Mouse (Mus musculus) forebrain, embryonic 16.5 days (tissue): ENCODE data around the gene E2f7. TPM values are rescaled to one million over a fixed set of nuclear protein-coding genes. Genes with fewer than 3 reads are reported as not detected.
"Not testable (repeated sequence)": the region's sequence is repeated elsewhere in the genome, so short reads cannot be mapped to it uniquely, and the experiment has no call there.

Source experiments
- ATAC-seq: fragments of 200-750 bp; cut with Nextera tagmentation; 2 replicates; pipeline ENCODE4 v1.8.0; 2017; ENCODE audit warnings: mild to moderate bottlenecking, moderate library complexity
- H3K27ac ChIP-seq: fragments of 300-500 bp; sonication (generic); 2 replicates; pipeline ENCODE4 v1.5.1; 2014; ENCODE audit warnings: low read length, control low read depth
- H3K27me3 ChIP-seq: fragments of 300-500 bp; sonication (generic); replicated peaks from 2 replicates; pipeline ENCODE4 v1.6.1; 2014; ENCODE audit warnings: low read length; ENCODE audit not compliant: control insufficient read depth, insufficient read depth
- H3K36me3 ChIP-seq: fragments of 300-500 bp; sonication (generic); 2 replicates; pipeline ENCODE4 v1.6.1; 2014; ENCODE audit not compliant: control insufficient read depth, insufficient read depth
- H3K4me1 ChIP-seq: fragments of 300-500 bp; sonication (generic); replicated peaks from 2 replicates; pipeline ENCODE4 v1.6.1; 2014; ENCODE audit warnings: low read length; ENCODE audit not compliant: control insufficient read depth, insufficient read depth
- H3K4me2 ChIP-seq: fragments of 300-500 bp; sonication (generic); 2 replicates; pipeline ENCODE4 v1.6.1; 2014; ENCODE audit warnings: mild to moderate bottlenecking, low read length, control low read depth
- H3K4me3 ChIP-seq: fragments of 300-500 bp; sonication (generic); replicated peaks from 2 replicates; pipeline ENCODE4 v1.5.1; 2014; ENCODE audit warnings: mild to moderate bottlenecking, low read length, control low read depth
- H3K9ac ChIP-seq: fragments of 300-500 bp; sonication (generic); replicated peaks from 2 replicates; pipeline ENCODE4 v1.6.1; 2014; ENCODE audit warnings: low read depth, low read length, control low read depth
- H3K9me3 ChIP-seq: fragments of 300-500 bp; sonication (generic); 2 replicates; pipeline ENCODE4 v1.6.1; 2016; ENCODE audit warnings: low read length; ENCODE audit not compliant: control insufficient read depth
- WGBS: fragments of 180-500 bp; shearing (Covaris S2); extraction: QIAGEN DNeasy Blood & Tissue Kit; methylation state at CpG from one replicate; pipeline ENCODE4 v1.1.7; 2014; 5-methylcytosine and 5-hydroxymethylcytosine counted together
- polyA plus RNA-seq: library from polyadenylated mRNA; unstranded; fragments of >200 nt; fragmentation: Nextera tagmentation; extraction: Ambion mirVana; gene quantifications from 2 replicates; pipeline ENCODE4 v1.2.1, GENCODE M21; 2015

The E2f7 gene
- polyA plus RNA-seq, 1 experiment from 2014 or later, result 13.8 TPM

- Histone ChIP-seq H3K9ac (no peak overlapping the region), H3K4me2 (no peak overlapping the region), H3K4me1 (peaks cover 15% of the 10 kb centered on the region), H3K9me3 (no peaks in the 10 kb centered on the region), H3K4me3 (no peak overlapping the region), H3K27me3 (no peaks in the 10 kb centered on the region), H3K27ac (no peak overlapping the region), H3K36me3 (no peaks in the 10 kb centered on the region)
- ATAC-seq, result no peak
- WGBS, result 52% methylated on average over 12 of the region's 12 CpGs
Observed at GRCm38 (mm10) chr10:110744120-110744519, 1.1 kb upstream of the E2f7 start.

GRCm38 (mm10) chr10:110745640-110746032 is 397 bp downstream of the E2f7 start:
- Histone ChIP-seq H3K4me3 (peak overlapping the region; percentile 88), H3K4me1 (peaks cover 15% of the 10 kb centered on the region), H3K27me3 (no peaks in the 10 kb centered on the region), H3K4me2 (peak overlapping the region; percentile 95), H3K9me3 (no peaks in the 10 kb centered on the region), H3K27ac (peak overlapping the region; percentile 74), H3K9ac (peak overlapping the region; percentile 91), H3K36me3 (no peaks in the 10 kb centered on the region)
- WGBS, result under 1% methylated on average over 23 of the region's 23 CpGs
- peak; percentile 45 for ATAC-seq

- Histone ChIP-seq H3K4me1 (peaks cover 15% of the 10 kb centered on the region), H3K9ac (no peak overlapping the region), H3K27me3 (no peaks in the 10 kb centered on the region), H3K4me2 (no peak overlapping the region), H3K9me3 (no peaks in the 10 kb centered on the region), H3K36me3 (peaks cover 1% of the 10 kb centered on the region; the same call in 1 of the 2 replicates), H3K4me3 (no peak overlapping the region), H3K27ac (no peak overlapping the region)
- no peak for ATAC-seq
- 94% methylated on average over 9 of the region's 9 CpGs for WGBS
Observed at GRCm38 (mm10) chr10:110749081-110749480, 3.8 kb downstream of the E2f7 start.

- Histone ChIP-seq H3K36me3 (peaks cover 3% of the 10 kb centered on the region; the same call in 1 of the 2 replicates), H3K4me3 (no peak overlapping the region), H3K27me3 (no peaks in the 10 kb centered on the region), H3K4me1 (peaks cover 15% of the 10 kb centered on the region), H3K4me2 (no peak overlapping the region), H3K27ac (no peak overlapping the region), H3K9ac (no peak overlapping the region), H3K9me3 (no peaks in the 10 kb centered on the region)
- 93% methylated on average over 9 of the region's 9 CpGs for WGBS
- ATAC-seq, result no peak
Observed at GRCm38 (mm10) chr10:110749510-110750305, 4.5 kb downstream of the E2f7 start.

- Histone ChIP-seq H3K9ac (no peak overlapping the region), H3K27ac (no peak overlapping the region), H3K4me3 (no peak overlapping the region), H3K27me3 (no peaks in the 10 kb centered on the region), H3K4me1 (no peaks in the 10 kb centered on the region), H3K9me3 (no peaks in the 10 kb centered on the region), H3K36me3 (peaks cover 12% of the 10 kb centered on the region), H3K4me2 (no peak overlapping the region)
- 85% methylated on average over 3 of the region's 3 CpGs for WGBS
- ATAC-seq, result no peak
Observed at GRCm38 (mm10) chr10:110752849-110753248, 7.6 kb downstream of the E2f7 start.

- H3K36me3 ChIP-seq, result peaks cover 16% of the 10 kb centered on the region
- H3K9ac ChIP-seq, result no peak overlapping the region
Observed at GRCm38 (mm10) chr10:110755556-110755955, 10.3 kb downstream of the E2f7 start.

GRCm38 (mm10) chr10:110756271-110756793 is 11.1 kb downstream of the E2f7 start:
- no peaks in the 10 kb centered on the region for H3K27me3 ChIP-seq
- no peak for ATAC-seq
- no peaks in the 10 kb centered on the region for H3K4me1 ChIP-seq
- H3K9me3 ChIP-seq, result no peaks in the 10 kb centered on the region
- no peak overlapping the region for H3K9ac ChIP-seq
- no peak overlapping the region for H3K27ac ChIP-seq
- H3K4me2 ChIP-seq, result no peak overlapping the region
- H3K36me3 ChIP-seq, result peaks cover 16% of the 10 kb centered on the region
- WGBS, result 93% methylated on average over 7 of the region's 7 CpGs
- H3K4me3 ChIP-seq, result no peak overlapping the region

More at GRCm38 (mm10) chr10:110755556-110755955, 10.3 kb downstream of the E2f7 start:
- H3K27ac ChIP-seq, result no peak overlapping the region
- H3K9me3 ChIP-seq, result no peaks in the 10 kb centered on the region
- ATAC-seq, result no peak
- no peak overlapping the region for H3K4me2 ChIP-seq
- no peaks in the 10 kb centered on the region for H3K27me3 ChIP-seq
- no peak overlapping the region for H3K4me3 ChIP-seq
- H3K4me1 ChIP-seq, result no peaks in the 10 kb centered on the region
- WGBS, result 97% methylated on average over 10 of the region's 10 CpGs

- not testable (repeated sequence) for H3K9ac ChIP-seq, H3K4me1 ChIP-seq, H3K27ac ChIP-seq, H3K27me3 ChIP-seq, H3K4me3 ChIP-seq, H3K9me3 ChIP-seq, H3K4me2 ChIP-seq
- WGBS, result 47% methylated on average over 7 of the region's 12 CpGs
- peaks cover 28% of the 10 kb centered on the region for H3K36me3 ChIP-seq
- peak; percentile 70 for ATAC-seq
Observed at GRCm38 (mm10) chr10:110760552-110760951, 15.3 kb downstream of the E2f7 start.

GRCm38 (mm10) chr10:110762134-110762884 is 17.1 kb downstream of the E2f7 start:
- Histone ChIP-seq H3K4me2 (no peak overlapping the region), H3K4me1 (no peaks in the 10 kb centered on the region), H3K9ac (no peak overlapping the region), H3K4me3 (no peak overlapping the region), H3K27me3 (no peaks in the 10 kb centered on the region), H3K36me3 (peaks cover 20% of the 10 kb centered on the region), H3K27ac (no peak overlapping the region), H3K9me3 (no peaks in the 10 kb centered on the region; the same call in 1 of the 2 replicates)
- 80% methylated on average over 16 of the region's 16 CpGs for WGBS
- peak; percentile 23; the same call in 1 of the 2 replicates for ATAC-seq
